In genomic region chr2:122351931-122352329, GRCm38 (mm10) we compare ENCODE assay signal across 7 mouse cellular contexts. TPM values are rescaled to one million over a fixed set of nuclear protein-coding genes. Genes with fewer than 3 reads are reported as not detected.
A peak's percentile ranks its signal among the peaks of the same experiment; 100 is the strongest.
DNase-seq lines count a peak whose midpoint lies in the region.

No protein-coding gene starts in this region.

- peak; percentile 43 for DNase-seq in lung, postnatal 10 days
- no peak for DNase-seq in lung, postnatal 36 days
- DNase-seq in cerebellum, postnatal 36 days, result peak; percentile 57 to 60
- peak; percentile 64 for DNase-seq in kidney, adult 18-20 months
- DNase-seq in mesoderm, embryonic 11.5 days (ENCODE audit: low read depth, low spot score), result peak; percentile 35
- no peak for DNase-seq in spleen, postnatal 14 days (ENCODE audit: low spot score in 2 of 2)
- no peak for DNase-seq in urinary bladder, adult 2 months (ENCODE audit: low spot score)

RNA-seq across cellular contexts. Expression of gene Shf, which starts 17.0 kb away (rescaled TPM):
- 8.2 TPM in 2 replicates for polyA plus RNA-seq in urinary bladder, adult 2 months (2012; rRNA removed)

RNA-seq across cellular contexts. Expression of gene Duox1, which starts 36.5 kb away (rescaled TPM):
- polyA plus RNA-seq in urinary bladder, adult 2 months (2012; rRNA removed), result 5.3 and 6.8 TPM in 2 replicates

RNA-seq across cellular contexts. Expression of gene Duoxa1, which starts 38.4 kb away (rescaled TPM):
- polyA plus RNA-seq in urinary bladder, adult 2 months (2012; rRNA removed), result 22.8 and 26.6 TPM in 2 replicates

RNA-seq across cellular contexts. Expression of gene Duoxa2, which starts 53.2 kb away (rescaled TPM):
- polyA plus RNA-seq in urinary bladder, adult 2 months (2012; rRNA removed), result 0.34 and 0.50 TPM in 2 replicates

RNA-seq across cellular contexts. Expression of gene Duox2, which starts 53.7 kb away (rescaled TPM):
- polyA plus RNA-seq in urinary bladder, adult 2 months (2012; rRNA removed), result 0.54 and 0.56 TPM in 2 replicates

Comparison
In these comparisons a context has a peak if more than half of its experiments do, and no peak if none do; other contexts are left out.
1. DNase-seq: peak in lung, postnatal 10 days (single experiment), cerebellum, postnatal 36 days (2 of 2), kidney, adult 18-20 months (single experiment) and mesoderm, embryonic 11.5 days (single experiment); none in lung, postnatal 36 days (single experiment), spleen, postnatal 14 days (0 of 2) and urinary bladder, adult 2 months (single experiment).